Mouse (Mus musculus): Measurements from ENCODE around the gene Arl4a.

- no peak for TF ChIP-seq TCF12 (IDR thresholded peaks at IDR 0.05; ENCODE audit: low read depth, low read length)
- no peak for TF ChIP-seq NRF1 (IDR thresholded peaks at IDR 0.05; ENCODE audit: low read depth, low read length)
- TF ChIP-seq SIN3A (IDR thresholded peaks at IDR 0.05; ENCODE audit: low read length) = no peak
- no peak for TF ChIP-seq E2F4 (IDR thresholded peaks at IDR 0.05; ENCODE audit: insufficient replicate concordance, low read depth, low read length)
- no peak for TF ChIP-seq EP300 (IDR thresholded peaks at IDR 0.05; ENCODE audit: low read length)
- no peak for TF ChIP-seq ZNF384 (IDR thresholded peaks at IDR 0.05; ENCODE audit: low read depth, low read length)
- no peak for TF ChIP-seq CTCF (conservative IDR thresholded peaks at IDR 0.05 in 1 of 2, IDR thresholded peaks at IDR 0.05 in 1 of 2; ENCODE audit: low read depth in 2 of 2, low read length in 2 of 2)
- no peak for TF ChIP-seq POLR2A (IDR thresholded peaks at IDR 0.05; ENCODE audit: low read depth, low read length)
- no peak for TF ChIP-seq NELFE (IDR thresholded peaks at IDR 0.05; ENCODE audit: low read depth, low read length)
- no peak for TF ChIP-seq ZC3H11A (IDR thresholded peaks at IDR 0.05; ENCODE audit: low read depth, low read length)
- TF ChIP-seq MAFK (IDR thresholded peaks at IDR 0.05; ENCODE audit: insufficient replicate concordance, low read length) = no peak
- no peak for TF ChIP-seq BHLHE40 (IDR thresholded peaks at IDR 0.05; ENCODE audit: low read depth, low read length)
- TF ChIP-seq USF2 (conservative IDR thresholded peaks at IDR 0.05; ENCODE audit: low read depth, low read length) = no peak
- no peak for TF ChIP-seq GABPA (IDR thresholded peaks at IDR 0.05; ENCODE audit: insufficient replicate concordance, low read depth, low read length)
These were observed 41.8 kb downstream of the Arl4a start for GRCm38 (mm10) chr12:39996015-39996414.

Measured in CH12.LX (cell line).